Mouse (Mus musculus): ENCODE results near the gene Ubac2. TPM values are rescaled to one million over a fixed set of nuclear protein-coding genes. Genes with fewer than 3 reads are reported as not detected.
A peak's percentile ranks its signal among the peaks of the same experiment; 100 is the strongest.

The Ubac2 gene
- polyA plus RNA-seq, 1 experiment from 2014 or later = 25.5 TPM

GRCm38 (mm10) chr14:122019389-122019788, 141.0 kb downstream of the Ubac2 start:
- Histone ChIP-seq H3K9ac (no peak overlapping the region), H3K27ac (no peak overlapping the region), H3K4me2 (no peak overlapping the region), H3K4me3 (no peak overlapping the region), H3K9me3 (replicated peaks) (no peaks in the 10 kb centered on the region), H3K36me3 (peaks cover 17% of the 10 kb centered on the region), H3K27me3 (replicated peaks) (no peaks in the 10 kb centered on the region), H3K4me1 (peaks cover 33% of the 10 kb centered on the region)
- WGBS (ENCODE audit: insufficient replicate concordance) = 69% methylated on average over 2 of the region's 2 CpGs
- no peak for ATAC-seq

DNA sequence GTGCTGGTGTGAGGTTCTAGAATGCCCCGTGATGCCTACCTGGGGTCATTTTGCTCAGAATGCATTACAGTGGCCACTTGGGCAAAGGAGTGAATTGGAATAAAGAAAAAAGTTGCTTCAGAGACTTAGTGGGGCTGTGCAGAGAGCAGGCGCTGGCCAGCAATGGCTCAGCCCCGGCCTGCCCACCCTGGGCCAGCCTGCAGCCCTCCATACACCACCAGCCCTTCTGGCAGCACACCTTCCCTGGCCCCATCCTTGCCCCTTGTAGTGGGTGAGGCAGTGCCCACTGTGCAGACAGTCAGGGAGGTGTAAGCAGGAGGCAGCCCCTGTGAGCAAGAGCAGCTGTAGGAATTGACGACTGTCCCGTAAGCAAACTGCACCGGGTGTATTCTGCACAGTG, 142.1 kb downstream of the Ubac2 start:
- no peak overlapping the region for H3K9ac ChIP-seq
- H3K9me3 ChIP-seq (replicated peaks) = no peaks in the 10 kb centered on the region
- no peak overlapping the region for H3K4me2 ChIP-seq
- H3K36me3 ChIP-seq = peaks cover 17% of the 10 kb centered on the region
- WGBS (ENCODE audit: insufficient replicate concordance) = 83% methylated on average over 6 of the region's 6 CpGs
- H3K27me3 ChIP-seq (replicated peaks) = no peaks in the 10 kb centered on the region
- ATAC-seq = no peak
- H3K4me3 ChIP-seq = no peak overlapping the region
- H3K27ac ChIP-seq = no peak overlapping the region
- H3K4me1 ChIP-seq = peaks cover 39% of the 10 kb centered on the region

- H3K4me1 ChIP-seq = peaks cover 39% of the 10 kb centered on the region
- H3K27me3 ChIP-seq (replicated peaks) = no peaks in the 10 kb centered on the region
- peaks cover 17% of the 10 kb centered on the region for H3K36me3 ChIP-seq
- H3K9ac ChIP-seq = no peak overlapping the region
- no peak overlapping the region for H3K4me3 ChIP-seq
- 0 out of 2 replicates have a peak, but pooled peaks have one; percentile 21 for ATAC-seq
- WGBS (ENCODE audit: insufficient replicate concordance) = 56% methylated on average over 1 of the region's 1 CpGs
- no peak overlapping the region for H3K27ac ChIP-seq
- H3K9me3 ChIP-seq (replicated peaks) = no peaks in the 10 kb centered on the region
- 0 out of 2 replicates have a peak overlapping the region, but pooled peaks have one; percentile 4 for H3K4me2 ChIP-seq
These were observed 144.6 kb downstream of the Ubac2 start for GRCm38 (mm10) chr14:122023054-122023453.

DNA sequence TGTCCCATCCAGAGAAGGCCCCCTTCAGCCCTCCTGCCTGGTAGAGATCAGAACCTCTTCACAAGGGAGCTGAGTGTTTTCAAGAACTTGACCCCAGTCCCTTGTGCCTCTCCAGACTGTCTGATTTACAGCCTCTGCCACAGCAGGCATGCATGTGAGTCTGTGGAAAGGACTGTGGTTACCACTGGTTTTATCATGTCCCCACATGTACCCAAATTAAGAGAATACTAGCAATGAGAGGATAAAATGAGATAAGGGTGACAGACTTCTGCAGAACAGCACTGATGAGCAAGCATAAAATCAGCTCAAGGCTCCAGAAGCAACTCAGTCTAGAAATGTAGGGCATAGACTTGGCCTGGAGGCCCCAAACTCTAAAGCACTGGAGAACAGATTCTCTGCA, 145.5 kb downstream of the Ubac2 start:
- Histone ChIP-seq H3K27me3 (replicated peaks) (no peaks in the 10 kb centered on the region), H3K9me3 (replicated peaks) (no peaks in the 10 kb centered on the region), H3K4me3 (no peak overlapping the region), H3K4me1 (peaks cover 43% of the 10 kb centered on the region), H3K27ac (no peak overlapping the region), H3K36me3 (peaks cover 17% of the 10 kb centered on the region), H3K9ac (no peak overlapping the region), H3K4me2 (no peak overlapping the region)
- peak; percentile 66 for ATAC-seq

DNA sequence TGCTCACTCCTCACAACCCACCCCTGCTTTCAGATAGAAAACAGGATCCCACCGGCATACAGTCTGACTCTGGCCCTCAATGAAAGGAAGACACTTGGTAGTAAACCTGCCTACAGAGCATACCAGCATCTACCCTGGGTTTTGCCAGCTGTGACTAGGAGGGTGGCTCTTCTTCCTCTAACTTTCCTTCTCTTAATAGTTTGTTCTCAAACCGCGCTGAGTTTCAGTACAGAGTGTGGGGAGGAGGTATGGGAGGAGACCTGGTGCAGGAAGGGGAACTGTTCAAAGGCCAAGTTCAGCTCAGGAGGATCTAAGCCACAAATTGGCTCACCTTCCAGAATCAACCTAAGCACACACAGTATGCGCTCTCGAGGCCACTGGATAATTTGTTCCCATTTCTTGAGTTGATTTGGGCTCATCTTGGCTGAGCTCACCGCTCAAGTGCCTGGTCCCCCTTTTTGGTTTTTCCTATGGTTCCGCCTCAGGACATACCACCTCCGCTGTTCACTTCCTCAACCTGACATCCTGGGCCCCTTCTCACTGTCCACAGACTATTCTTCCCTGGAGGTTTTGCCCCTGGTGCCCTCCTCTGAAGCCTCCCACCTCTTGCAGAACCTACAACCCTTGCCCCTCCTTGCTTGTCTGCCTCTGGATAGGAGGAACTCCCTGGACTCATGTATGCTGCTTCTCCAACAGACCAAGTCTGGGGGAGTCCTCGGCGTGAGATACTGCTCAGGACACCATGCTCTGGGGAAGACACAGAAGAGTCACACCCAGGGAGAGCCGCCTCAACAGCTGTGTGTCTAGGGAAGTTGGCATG, 150.7 kb downstream of the Ubac2 start:
- Histone ChIP-seq H3K9ac (no peak overlapping the region), H3K36me3 (no peaks in the 10 kb centered on the region), H3K4me1 (peaks cover 12% of the 10 kb centered on the region), H3K27me3 (replicated peaks) (no peaks in the 10 kb centered on the region), H3K4me2 (no peak overlapping the region), H3K27ac (no peak overlapping the region), H3K4me3 (no peak overlapping the region), H3K9me3 (replicated peaks) (no peaks in the 10 kb centered on the region)
- no peak for ATAC-seq
- WGBS (ENCODE audit: insufficient replicate concordance) = 50% methylated on average over 11 of the region's 11 CpGs

GRCm38 (mm10) chr14:122029851-122030250, 151.4 kb downstream of the Ubac2 start:
- H3K4me1 ChIP-seq = peaks cover 5% of the 10 kb centered on the region
- H3K36me3 ChIP-seq = no peaks in the 10 kb centered on the region
- H3K9me3 ChIP-seq (replicated peaks) = no peaks in the 10 kb centered on the region
- no peak for ATAC-seq
- no peak overlapping the region for H3K4me2 ChIP-seq
- no peak overlapping the region for H3K9ac ChIP-seq
- H3K4me3 ChIP-seq = no peak overlapping the region
- no peak overlapping the region for H3K27ac ChIP-seq
- WGBS (ENCODE audit: insufficient replicate concordance) = 78% methylated on average over 4 of the region's 4 CpGs
- no peaks in the 10 kb centered on the region for H3K27me3 ChIP-seq (replicated peaks)

GRCm38 (mm10) chr14:122032045-122032444, 153.6 kb downstream of the Ubac2 start:
- no peak overlapping the region for H3K4me2 ChIP-seq
- WGBS (ENCODE audit: insufficient replicate concordance) = 61% methylated on average over 2 of the region's 2 CpGs
- no peak overlapping the region for H3K27ac ChIP-seq
- no peak for ATAC-seq
- H3K27me3 ChIP-seq (replicated peaks) = no peaks in the 10 kb centered on the region
- no peak overlapping the region for H3K4me3 ChIP-seq
- peaks cover 4% of the 10 kb centered on the region; the same call in 1 of the 2 replicates for H3K9me3 ChIP-seq (replicated peaks)
- peaks cover 8% of the 10 kb centered on the region; the same call in 1 of the 2 replicates for H3K4me1 ChIP-seq
- no peak overlapping the region for H3K9ac ChIP-seq
- no peaks in the 10 kb centered on the region for H3K36me3 ChIP-seq

- 86% methylated on average over 13 of the region's 13 CpGs for WGBS (ENCODE audit: insufficient replicate concordance)
- Histone ChIP-seq H3K36me3 (no peaks in the 10 kb centered on the region), H3K4me2 (no peak within 1 kb of the TSS), H3K4me3 (no peak within 1 kb of the TSS), H3K4me1 (peaks cover 4% of the 10 kb centered on the region; the same call in 1 of the 2 replicates), H3K9me3 (replicated peaks) (peaks cover 4% of the 10 kb centered on the region; the same call in 1 of the 2 replicates), H3K27me3 (replicated peaks) (no peaks in the 10 kb centered on the region), H3K9ac (no peak within 1 kb of the TSS), H3K27ac (no peak within 1 kb of the TSS)
- ATAC-seq = no peak
These were observed 156.0 kb downstream of the Ubac2 start, which contains the start of gene Timm8a2 for GRCm38 (mm10) chr14:122034451-122034850. Timm8a2 (plus strand) TSS chr14:122034674.

- H3K4me2 ChIP-seq = no peak overlapping the region
- peaks cover 4% of the 10 kb centered on the region; the same call in 1 of the 2 replicates for H3K9me3 ChIP-seq (replicated peaks)
- H3K4me3 ChIP-seq = no peak overlapping the region
- WGBS (ENCODE audit: insufficient replicate concordance) = 75% methylated on average over 1 of the region's 1 CpGs
- no peaks in the 10 kb centered on the region for H3K27me3 ChIP-seq (replicated peaks)
- H3K27ac ChIP-seq = no peak overlapping the region
- H3K4me1 ChIP-seq = peaks cover 4% of the 10 kb centered on the region; the same call in 1 of the 2 replicates
- H3K36me3 ChIP-seq = no peaks in the 10 kb centered on the region
- ATAC-seq = no peak
- H3K9ac ChIP-seq = no peak overlapping the region
These were observed 156.8 kb downstream of the Ubac2 start for GRCm38 (mm10) chr14:122035181-122035580.

- H3K4me2 ChIP-seq = no peak overlapping the region
- WGBS (ENCODE audit: insufficient replicate concordance) = 61% methylated on average over 2 of the region's 2 CpGs
- H3K4me3 ChIP-seq = no peak overlapping the region
- no peaks in the 10 kb centered on the region for H3K27me3 ChIP-seq (replicated peaks)
- H3K9ac ChIP-seq = no peak overlapping the region
- no peak for ATAC-seq
- H3K9me3 ChIP-seq (replicated peaks) = peaks cover 4% of the 10 kb centered on the region; the same call in 1 of the 2 replicates
- H3K4me1 ChIP-seq = peaks cover 8% of the 10 kb centered on the region; the same call in 1 of the 2 replicates
- H3K27ac ChIP-seq = no peak overlapping the region
- H3K36me3 ChIP-seq = no peaks in the 10 kb centered on the region
These were observed 157.4 kb downstream of the Ubac2 start for GRCm38 (mm10) chr14:122035860-122036259.

DNA sequence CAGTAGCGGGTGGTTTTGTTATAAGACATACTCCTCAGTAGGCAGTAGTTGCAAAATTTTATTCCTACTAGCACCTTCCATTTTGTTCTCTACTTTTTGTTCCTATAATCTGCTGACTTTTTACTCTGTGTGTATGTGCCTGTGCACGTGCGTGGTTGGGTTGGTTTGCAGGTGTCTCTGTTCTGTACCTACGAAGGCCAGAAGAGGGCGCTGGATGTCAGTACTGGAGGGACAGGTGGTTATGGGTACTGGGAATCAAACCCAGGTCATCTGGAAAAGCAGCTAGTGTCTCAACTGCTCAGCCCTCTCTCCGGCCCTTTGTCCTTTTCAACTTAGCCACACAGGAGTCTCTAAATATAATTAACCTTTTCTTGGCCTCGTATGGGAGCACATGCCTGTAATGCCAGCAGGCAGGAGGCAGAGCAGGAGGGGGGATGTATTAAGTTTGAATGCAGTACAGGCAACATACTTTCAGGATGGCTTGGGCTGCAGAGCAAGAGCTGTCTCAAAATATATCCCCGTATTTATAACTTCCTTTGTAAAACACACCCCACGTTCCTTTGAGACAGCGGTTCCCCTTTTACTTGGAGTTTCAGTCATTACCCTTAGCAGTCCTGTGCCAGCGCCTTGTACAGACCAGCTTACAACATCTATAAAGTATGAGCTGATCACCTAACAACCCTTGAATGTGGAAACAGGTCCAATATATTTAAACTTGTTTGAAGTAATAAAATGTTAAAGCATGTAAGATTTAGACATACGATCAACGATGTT, 160.6 kb downstream of the Ubac2 start:
- Histone ChIP-seq H3K27me3 (replicated peaks) (no peaks in the 10 kb centered on the region), H3K27ac (no peak overlapping the region), H3K4me2 (no peak overlapping the region), H3K9ac (no peak overlapping the region), H3K36me3 (no peaks in the 10 kb centered on the region), H3K4me3 (no peak overlapping the region), H3K9me3 (replicated peaks) (peaks cover 4% of the 10 kb centered on the region; the same call in 1 of the 2 replicates), H3K4me1 (peaks cover 27% of the 10 kb centered on the region)
- no peak for ATAC-seq
- WGBS (ENCODE audit: insufficient replicate concordance) = 74% methylated on average over 13 of the region's 13 CpGs

GRCm38 (mm10) chr14:122041413-122041825, 163.0 kb downstream of the Ubac2 start:
- no peak overlapping the region for H3K4me3 ChIP-seq
- ATAC-seq = peak; percentile 37; the same call in 1 of the 2 replicates
- WGBS (ENCODE audit: insufficient replicate concordance) = 35% methylated on average over 3 of the region's 3 CpGs

More at GRCm38 (mm10) chr14:122041413-122041825, 163.0 kb downstream of the Ubac2 start:
- Histone ChIP-seq H3K36me3 (no peaks in the 10 kb centered on the region), H3K4me2 (0 out of 2 replicates have a peak overlapping the region, but pooled peaks have one; percentile 19), H3K9ac (no peak overlapping the region), H3K9me3 (replicated peaks) (peaks cover 10% of the 10 kb centered on the region), H3K27me3 (replicated peaks) (no peaks in the 10 kb centered on the region), H3K27ac (no peak overlapping the region), H3K4me1 (peaks cover 23% of the 10 kb centered on the region)

Measured in liver, embryonic 12.5 days (tissue).